Mouse (Mus musculus) heart, embryonic 10.5 days (tissue): ENCODE data around the gene Nr2c2. TPM values are rescaled to one million over a fixed set of nuclear protein-coding genes. Genes with fewer than 3 reads are reported as not detected.
"Not testable (repeated sequence)": the region's sequence is repeated elsewhere in the genome, so short reads cannot be mapped to it uniquely, and the experiment has no call there.

Experiments
- DNase-seq: peaks from one replicate; pipeline ENCODE4 v3.0.0-alpha.2; 2017; ENCODE audit warnings: low spot score
- H3K27ac ChIP-seq: fragments of 300-500 bp; sonication (generic); 2 replicates; pipeline ENCODE4 v1.5.1; 2016; ENCODE audit warnings: mild to moderate bottlenecking
- H3K27me3 ChIP-seq: fragments of 300-500 bp; sonication (generic); 2 replicates; pipeline ENCODE4 v1.6.1; 2016; ENCODE audit warnings: mild to moderate bottlenecking; ENCODE audit not compliant: poor library complexity, insufficient read depth, severe bottlenecking
- H3K36me3 ChIP-seq: fragments of 300-500 bp; sonication (generic); 2 replicates; pipeline ENCODE4 v1.6.1; 2016; ENCODE audit warnings: mild to moderate bottlenecking, moderate library complexity
- H3K4me1 ChIP-seq: fragments of 300-500 bp; sonication (generic); 2 replicates; pipeline ENCODE4 v1.6.1; 2016; ENCODE audit warnings: mild to moderate bottlenecking
- H3K4me3 ChIP-seq: fragments of 300-500 bp; sonication (generic); 2 replicates; pipeline ENCODE4 v1.5.1; 2016; ENCODE audit warnings: mild to moderate bottlenecking, moderate library complexity
- H3K9me3 ChIP-seq: fragments of 300-500 bp; sonication (generic); 2 replicates; pipeline ENCODE4 v1.6.1; 2016; ENCODE audit warnings: mild to moderate bottlenecking, moderate library complexity
- WGBS: fragments of 180-500 bp; shearing (Covaris S2); methylation state at CpG from one replicate; pipeline ENCODE4 v1.1.7; 2016; 5-methylcytosine and 5-hydroxymethylcytosine counted together
- polyA plus RNA-seq: library from polyadenylated mRNA; unstranded; fragments of >200 nt; fragmentation: Nextera tagmentation; extraction: Ambion mirVana; gene quantifications from 2 replicates; pipeline ENCODE4 v1.2.1, GENCODE M21; 2016

Nr2c2 gene
- polyA plus RNA-seq, 1 experiment from 2014 or later, result 15.0 TPM

GRCm38 (mm10) chr6:92084932-92085331 lies 6.3 kb upstream of the Nr2c2 start:
- H3K9me3 ChIP-seq, result no peaks in the 10 kb centered on the region
- H3K4me3 ChIP-seq, result no peak overlapping the region
- H3K4me1 ChIP-seq, result no peaks in the 10 kb centered on the region; the same call in 1 of the 2 replicates
- no peaks in the 10 kb centered on the region for H3K27me3 ChIP-seq
- no peak overlapping the region for H3K27ac ChIP-seq
- DNase-seq, result peak; percentile 3
- 70% methylated on average over 3 of the region's 3 CpGs for WGBS
- H3K36me3 ChIP-seq, result no peaks in the 10 kb centered on the region

- H3K4me3 ChIP-seq, H3K27me3 ChIP-seq, H3K9me3 ChIP-seq, H3K27ac ChIP-seq, H3K36me3 ChIP-seq: not testable (repeated sequence)
- 82% methylated on average over 7 of the region's 7 CpGs for WGBS
- peaks cover 17% of the 10 kb centered on the region for H3K4me1 ChIP-seq
- peak; percentile 53 for DNase-seq
Observed at GRCm38 (mm10) chr6:92089141-92089540, 2.0 kb upstream of the Nr2c2 start.

- Histone ChIP-seq H3K4me3 (peak overlapping the region; percentile 91), H3K4me1 (peaks cover 18% of the 10 kb centered on the region), H3K36me3 (no peaks in the 10 kb centered on the region), H3K27ac (no peak overlapping the region), H3K9me3 (no peaks in the 10 kb centered on the region), H3K27me3 (no peaks in the 10 kb centered on the region)
- peak; percentile 10 for DNase-seq
- WGBS, result 93% methylated on average over 4 of the region's 4 CpGs
Observed at GRCm38 (mm10) chr6:92089982-92090381, 1.2 kb upstream of the Nr2c2 start.

GRCm38 (mm10) chr6:92090497-92090896 lies 693 bp upstream of the Nr2c2 start:
- no peaks in the 10 kb centered on the region for H3K27me3 ChIP-seq
- H3K36me3 ChIP-seq, result no peaks in the 10 kb centered on the region
- peak overlapping the region; percentile 99 for H3K27ac ChIP-seq
- H3K9me3 ChIP-seq, result no peaks in the 10 kb centered on the region
- peak overlapping the region; percentile 91 for H3K4me3 ChIP-seq
- 5% methylated on average over 4 of the region's 4 CpGs for WGBS
- peaks cover 22% of the 10 kb centered on the region for H3K4me1 ChIP-seq
- DNase-seq, result peak; percentile 66

GRCm38 (mm10) chr6:92091767-92092489 lies 738 bp downstream of the Nr2c2 start:
- H3K27me3 ChIP-seq, result no peaks in the 10 kb centered on the region
- no peaks in the 10 kb centered on the region for H3K9me3 ChIP-seq
- peak overlapping the region; percentile 91 for H3K4me3 ChIP-seq
- H3K27ac ChIP-seq, result peak overlapping the region; percentile 99
- under 1% methylated on average over 66 of the region's 81 CpGs for WGBS
- peak; percentile 99 for DNase-seq
- no peaks in the 10 kb centered on the region for H3K36me3 ChIP-seq
- H3K4me1 ChIP-seq, result peaks cover 25% of the 10 kb centered on the region

GRCm38 (mm10) chr6:92092737-92093136 lies 1.5 kb downstream of the Nr2c2 start:
- H3K4me3 ChIP-seq, result peak overlapping the region; percentile 91
- H3K9me3 ChIP-seq, result no peaks in the 10 kb centered on the region
- H3K36me3 ChIP-seq, result no peaks in the 10 kb centered on the region
- no peak for DNase-seq
- H3K27ac ChIP-seq, result peak overlapping the region; percentile 99
- H3K27me3 ChIP-seq, result no peaks in the 10 kb centered on the region
- peaks cover 25% of the 10 kb centered on the region for H3K4me1 ChIP-seq
- 50% methylated on average over 3 of the region's 3 CpGs for WGBS

GRCm38 (mm10) chr6:92093869-92094268 lies 2.7 kb downstream of the Nr2c2 start:
- no peaks in the 10 kb centered on the region for H3K9me3 ChIP-seq
- WGBS, result 85% methylated on average over 2 of the region's 2 CpGs
- DNase-seq, result no peak
- H3K4me1 ChIP-seq, result peaks cover 25% of the 10 kb centered on the region
- no peaks in the 10 kb centered on the region for H3K27me3 ChIP-seq
- H3K36me3 ChIP-seq, result no peaks in the 10 kb centered on the region
- no peak overlapping the region for H3K4me3 ChIP-seq
- H3K27ac ChIP-seq, result no peak overlapping the region

- 72% methylated on average over 2 of the region's 2 CpGs for WGBS
- H3K27me3 ChIP-seq, result no peaks in the 10 kb centered on the region
- H3K4me3 ChIP-seq, result no peak overlapping the region
- no peaks in the 10 kb centered on the region for H3K9me3 ChIP-seq
- 0 out of 2 replicates have a peak, but pooled peaks cover 5% of the 10 kb centered on the region for H3K4me1 ChIP-seq
- H3K36me3 ChIP-seq, result no peaks in the 10 kb centered on the region
- H3K27ac ChIP-seq, result no peak overlapping the region
- no peak for DNase-seq
Observed at GRCm38 (mm10) chr6:92100679-92101360, 9.6 kb downstream of the Nr2c2 start.

- Histone ChIP-seq H3K36me3 (0 out of 2 replicates have a peak, but pooled peaks cover 3% of the 10 kb centered on the region), H3K4me1 (no peaks in the 10 kb centered on the region), H3K27me3 (no peaks in the 10 kb centered on the region), H3K9me3 (no peaks in the 10 kb centered on the region), H3K27ac (no peak overlapping the region), H3K4me3 (no peak overlapping the region)
- DNase-seq, result no peak
Observed at GRCm38 (mm10) chr6:92124547-92124946, 33.4 kb downstream of the Nr2c2 start.

GRCm38 (mm10) chr6:92126861-92127468 lies 35.8 kb downstream of the Nr2c2 start:
- peaks cover 13% of the 10 kb centered on the region for H3K4me1 ChIP-seq
- H3K36me3 ChIP-seq, result no peaks in the 10 kb centered on the region
- WGBS, result 91% methylated on average over 1 of the region's 1 CpGs
- no peak overlapping the region for H3K27ac ChIP-seq
- DNase-seq, result no peak
- H3K4me3 ChIP-seq, result no peak overlapping the region
- no peaks in the 10 kb centered on the region for H3K27me3 ChIP-seq
- no peaks in the 10 kb centered on the region for H3K9me3 ChIP-seq

GRCm38 (mm10) chr6:92131456-92131855 lies 40.3 kb downstream of the Nr2c2 start:
- 93% methylated on average over 1 of the region's 1 CpGs for WGBS
- H3K4me3 ChIP-seq, result no peak overlapping the region
- no peak for DNase-seq

GRCm38 (mm10) chr6:92132021-92132911 lies 41.1 kb downstream of the Nr2c2 start:
- Histone ChIP-seq H3K27me3 (no peaks in the 10 kb centered on the region), H3K27ac (no peak overlapping the region), H3K9me3 (no peaks in the 10 kb centered on the region), H3K36me3 (0 out of 2 replicates have a peak, but pooled peaks cover 3% of the 10 kb centered on the region), H3K4me1 (peaks cover 19% of the 10 kb centered on the region), H3K4me3 (no peak overlapping the region)
- 87% methylated on average over 3 of the region's 3 CpGs for WGBS
- no peak for DNase-seq

More at GRCm38 (mm10) chr6:92131456-92131855, 40.3 kb downstream of the Nr2c2 start:
- no peaks in the 10 kb centered on the region for H3K27me3 ChIP-seq
- H3K4me1 ChIP-seq, result peaks cover 19% of the 10 kb centered on the region
- 0 out of 2 replicates have a peak, but pooled peaks cover 3% of the 10 kb centered on the region for H3K36me3 ChIP-seq
- no peaks in the 10 kb centered on the region for H3K9me3 ChIP-seq
- no peak overlapping the region for H3K27ac ChIP-seq
